Mouse (Mus musculus): ENCODE measurements around the gene Mlxipl.

DNA sequence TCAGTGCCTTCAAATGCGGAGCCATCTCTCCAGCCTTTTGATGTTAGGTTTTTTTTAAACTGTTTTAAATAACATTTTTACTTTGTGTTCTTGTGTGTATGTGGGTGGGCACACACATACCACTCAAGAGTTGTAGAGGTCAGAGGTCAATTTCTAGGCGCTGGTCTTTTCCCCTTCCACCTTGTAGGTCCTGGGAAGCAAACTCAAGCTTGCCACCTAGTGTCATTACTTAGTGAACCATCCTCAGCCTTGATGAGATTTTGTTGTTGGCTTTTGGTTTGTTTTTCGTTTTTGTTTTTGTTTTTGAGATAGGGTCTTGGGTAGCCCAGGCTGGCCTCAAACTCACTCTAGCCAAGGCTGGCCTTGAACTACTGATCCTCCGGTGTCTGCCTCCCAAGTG, 14.0 kb upstream of the Mlxipl start:
- no peak for TF ChIP-seq CTCF (IDR thresholded peaks at IDR 0.05; ENCODE audit: insufficient read depth, low read length)
- TF ChIP-seq POLR2A (IDR thresholded peaks at IDR 0.05; ENCODE audit: borderline replicate concordance, extremely low read depth, low read depth, low read length), result no peak
